Mouse (Mus musculus): ENCODE measurements around the gene Tspan12. TPM values are rescaled to one million over a fixed set of nuclear protein-coding genes. Genes with fewer than 3 reads are reported as not detected.
A peak's percentile ranks its signal among the peaks of the same experiment; 100 is the strongest.

Gene Tspan12
- polyA plus RNA-seq, 1 experiment from 2014 or later, result 26.5 TPM

GRCm38 (mm10) chr6:21857843-21858242, 5.5 kb upstream of the Tspan12 start:
- no peak overlapping the region for H3K4me3 ChIP-seq (ENCODE audit: low read depth, low read length)
- no peaks in the 10 kb centered on the region for H3K27me3 ChIP-seq (ENCODE audit: control insufficient read depth, insufficient read depth, low read depth, low read length)
- no peak for ATAC-seq (ENCODE audit: low read depth)
- no peaks in the 10 kb centered on the region for H3K4me1 ChIP-seq (ENCODE audit: control insufficient read depth, low read depth, low read length)
- H3K36me3 ChIP-seq (ENCODE audit: control insufficient read depth, insufficient read depth), result no peaks in the 10 kb centered on the region
- no peak overlapping the region for H3K4me2 ChIP-seq (ENCODE audit: low read depth, low read length)
- no peak overlapping the region for H3K9ac ChIP-seq (ENCODE audit: low read depth, low read length)
- WGBS (ENCODE audit: insufficient replicate concordance), result 49% methylated on average over 7 of the region's 7 CpGs
- no peaks in the 10 kb centered on the region for H3K9me3 ChIP-seq (replicated peaks; ENCODE audit: control insufficient read depth, low read length)
- no peak overlapping the region for H3K27ac ChIP-seq (ENCODE audit: low read length)

- Histone ChIP-seq H3K9me3 (replicated peaks; ENCODE audit: control insufficient read depth, low read length) (no peaks in the 10 kb centered on the region), H3K27me3 (ENCODE audit: control insufficient read depth, insufficient read depth, low read depth, low read length) (peaks cover 13% of the 10 kb centered on the region; the same call in 1 of the 2 replicates), H3K4me1 (ENCODE audit: control insufficient read depth, low read depth, low read length) (no peaks in the 10 kb centered on the region; the same call in 1 of the 2 replicates), H3K27ac (ENCODE audit: low read length) (no peak overlapping the region), H3K4me2 (ENCODE audit: low read depth, low read length) (no peak overlapping the region), H3K36me3 (ENCODE audit: control insufficient read depth, insufficient read depth) (no peaks in the 10 kb centered on the region), H3K9ac (ENCODE audit: low read depth, low read length) (no peak overlapping the region), H3K4me3 (ENCODE audit: low read depth, low read length) (no peak overlapping the region)
- ATAC-seq (ENCODE audit: low read depth), result no peak
- 37% methylated on average over 7 of the region's 7 CpGs for WGBS (ENCODE audit: insufficient replicate concordance)
These were observed 3.6 kb upstream of the Tspan12 start for GRCm38 (mm10) chr6:21855921-21856320.

GRCm38 (mm10) chr6:21853342-21853741, 1.0 kb upstream of the Tspan12 start:
- peaks cover 13% of the 10 kb centered on the region; the same call in 1 of the 2 replicates for H3K27me3 ChIP-seq (ENCODE audit: control insufficient read depth, insufficient read depth, low read depth, low read length)
- WGBS (ENCODE audit: insufficient replicate concordance), result 47% methylated on average over 6 of the region's 6 CpGs

GRCm38 (mm10) chr6:21851596-21852343, 545 bp downstream of the Tspan12 start:
- Histone ChIP-seq H3K9me3 (replicated peaks; ENCODE audit: control insufficient read depth, low read length) (no peaks in the 10 kb centered on the region), H3K27ac (ENCODE audit: low read length) (peak overlapping the region; percentile 61), H3K9ac (ENCODE audit: low read depth, low read length) (peak overlapping the region; percentile 57), H3K4me3 (ENCODE audit: low read depth, low read length) (peak overlapping the region; percentile 66), H3K36me3 (ENCODE audit: control insufficient read depth, insufficient read depth) (no peaks in the 10 kb centered on the region), H3K27me3 (ENCODE audit: control insufficient read depth, insufficient read depth, low read depth, low read length) (peaks cover 13% of the 10 kb centered on the region; the same call in 1 of the 2 replicates), H3K4me1 (ENCODE audit: control insufficient read depth, low read depth, low read length) (no peaks in the 10 kb centered on the region; the same call in 1 of the 2 replicates), H3K4me2 (ENCODE audit: low read depth, low read length) (peak overlapping the region; percentile 73)
- WGBS (ENCODE audit: insufficient replicate concordance), result under 1% methylated on average over 54 of the region's 62 CpGs
- ATAC-seq (ENCODE audit: low read depth), result peak; percentile 74

More at GRCm38 (mm10) chr6:21853342-21853741, 1.0 kb upstream of the Tspan12 start:
- no peak for ATAC-seq (ENCODE audit: low read depth)
- no peaks in the 10 kb centered on the region for H3K9me3 ChIP-seq (replicated peaks; ENCODE audit: control insufficient read depth, low read length)
- no peak overlapping the region for H3K4me3 ChIP-seq (ENCODE audit: low read depth, low read length)
- no peak overlapping the region for H3K9ac ChIP-seq (ENCODE audit: low read depth, low read length)
- no peak overlapping the region for H3K4me2 ChIP-seq (ENCODE audit: low read depth, low read length)
- no peaks in the 10 kb centered on the region; the same call in 1 of the 2 replicates for H3K4me1 ChIP-seq (ENCODE audit: control insufficient read depth, low read depth, low read length)
- H3K27ac ChIP-seq (ENCODE audit: low read length), result no peak overlapping the region
- no peaks in the 10 kb centered on the region for H3K36me3 ChIP-seq (ENCODE audit: control insufficient read depth, insufficient read depth)

GRCm38 (mm10) chr6:21851346-21851595, 1.0 kb downstream of the Tspan12 start:
- Histone ChIP-seq H3K4me2 (ENCODE audit: low read depth, low read length) (peak overlapping the region; percentile 73), H3K27me3 (ENCODE audit: control insufficient read depth, insufficient read depth, low read depth, low read length) (peaks cover 13% of the 10 kb centered on the region; the same call in 1 of the 2 replicates), H3K9ac (ENCODE audit: low read depth, low read length) (peak overlapping the region; percentile 57), H3K9me3 (replicated peaks; ENCODE audit: control insufficient read depth, low read length) (no peaks in the 10 kb centered on the region), H3K36me3 (ENCODE audit: control insufficient read depth, insufficient read depth) (no peaks in the 10 kb centered on the region), H3K27ac (ENCODE audit: low read length) (peak overlapping the region; percentile 49), H3K4me3 (ENCODE audit: low read depth, low read length) (peak overlapping the region; percentile 66), H3K4me1 (ENCODE audit: control insufficient read depth, low read depth, low read length) (no peaks in the 10 kb centered on the region; the same call in 1 of the 2 replicates)
- ATAC-seq (ENCODE audit: low read depth), result no peak
- WGBS (ENCODE audit: insufficient replicate concordance), result 2% methylated on average over 5 of the region's 5 CpGs

GRCm38 (mm10) chr6:21850526-21851345, 1.6 kb downstream of the Tspan12 start:
- H3K36me3 ChIP-seq (ENCODE audit: control insufficient read depth, insufficient read depth), result no peaks in the 10 kb centered on the region
- H3K27me3 ChIP-seq (ENCODE audit: control insufficient read depth, insufficient read depth, low read depth, low read length), result peaks cover 13% of the 10 kb centered on the region; the same call in 1 of the 2 replicates
- H3K27ac ChIP-seq (ENCODE audit: low read length), result peak overlapping the region; percentile 49; the same call in 1 of the 2 replicates
- H3K4me3 ChIP-seq (ENCODE audit: low read depth, low read length), result peak overlapping the region; percentile 66
- 0 out of 2 replicates have a peak, but pooled peaks have one; percentile 25 for ATAC-seq (ENCODE audit: low read depth)
- WGBS (ENCODE audit: insufficient replicate concordance), result 11% methylated on average over 21 of the region's 21 CpGs
- no peaks in the 10 kb centered on the region for H3K9me3 ChIP-seq (replicated peaks; ENCODE audit: control insufficient read depth, low read length)
- peak overlapping the region; percentile 57 for H3K9ac ChIP-seq (ENCODE audit: low read depth, low read length)
- H3K4me1 ChIP-seq (ENCODE audit: control insufficient read depth, low read depth, low read length), result no peaks in the 10 kb centered on the region; the same call in 1 of the 2 replicates
- peak overlapping the region; percentile 73 for H3K4me2 ChIP-seq (ENCODE audit: low read depth, low read length)

GRCm38 (mm10) chr6:21848808-21849207, 3.5 kb downstream of the Tspan12 start:
- ATAC-seq (ENCODE audit: low read depth), result no peak
- Histone ChIP-seq H3K36me3 (ENCODE audit: control insufficient read depth, insufficient read depth) (no peaks in the 10 kb centered on the region), H3K4me2 (ENCODE audit: low read depth, low read length) (no peak overlapping the region), H3K27ac (ENCODE audit: low read length) (no peak overlapping the region), H3K4me1 (ENCODE audit: control insufficient read depth, low read depth, low read length) (no peaks in the 10 kb centered on the region; the same call in 1 of the 2 replicates), H3K4me3 (ENCODE audit: low read depth, low read length) (no peak overlapping the region), H3K9ac (ENCODE audit: low read depth, low read length) (no peak overlapping the region), H3K27me3 (ENCODE audit: control insufficient read depth, insufficient read depth, low read depth, low read length) (peaks cover 13% of the 10 kb centered on the region; the same call in 1 of the 2 replicates), H3K9me3 (replicated peaks; ENCODE audit: control insufficient read depth, low read length) (no peaks in the 10 kb centered on the region)
- WGBS (ENCODE audit: insufficient replicate concordance), result 76% methylated on average over 4 of the region's 4 CpGs

- H3K27me3 ChIP-seq (ENCODE audit: control insufficient read depth, insufficient read depth, low read depth, low read length), result no peaks in the 10 kb centered on the region
- H3K9me3 ChIP-seq (replicated peaks; ENCODE audit: control insufficient read depth, low read length), result no peaks in the 10 kb centered on the region
- H3K27ac ChIP-seq (ENCODE audit: low read length), result no peak overlapping the region
- no peak overlapping the region for H3K9ac ChIP-seq (ENCODE audit: low read depth, low read length)
- H3K4me1 ChIP-seq (ENCODE audit: control insufficient read depth, low read depth, low read length), result no peaks in the 10 kb centered on the region; the same call in 1 of the 2 replicates
- no peak overlapping the region for H3K4me3 ChIP-seq (ENCODE audit: low read depth, low read length)
- H3K4me2 ChIP-seq (ENCODE audit: low read depth, low read length), result no peak overlapping the region
- peak; percentile 35; the same call in 1 of the 2 replicates for ATAC-seq (ENCODE audit: low read depth)
- no peaks in the 10 kb centered on the region for H3K36me3 ChIP-seq (ENCODE audit: control insufficient read depth, insufficient read depth)
- 25% methylated on average over 9 of the region's 9 CpGs for WGBS (ENCODE audit: insufficient replicate concordance)
These were observed 12.1 kb downstream of the Tspan12 start for GRCm38 (mm10) chr6:21839976-21840775.

All from liver, embryonic 16.5 days (tissue).